Mouse (Mus musculus): ENCODE measurements at regions not wholly inside any gene's neighbourhood (a gene's known extent, or its start where the extent isn't known, plus 50 kb on each side); places are given as distances from the start of the nearest gene placed in this dataset.
"Not testable (repeated sequence)": the region's sequence is repeated elsewhere in the genome, so short reads cannot be mapped to it uniquely, and the experiment has no call there.

DNA sequence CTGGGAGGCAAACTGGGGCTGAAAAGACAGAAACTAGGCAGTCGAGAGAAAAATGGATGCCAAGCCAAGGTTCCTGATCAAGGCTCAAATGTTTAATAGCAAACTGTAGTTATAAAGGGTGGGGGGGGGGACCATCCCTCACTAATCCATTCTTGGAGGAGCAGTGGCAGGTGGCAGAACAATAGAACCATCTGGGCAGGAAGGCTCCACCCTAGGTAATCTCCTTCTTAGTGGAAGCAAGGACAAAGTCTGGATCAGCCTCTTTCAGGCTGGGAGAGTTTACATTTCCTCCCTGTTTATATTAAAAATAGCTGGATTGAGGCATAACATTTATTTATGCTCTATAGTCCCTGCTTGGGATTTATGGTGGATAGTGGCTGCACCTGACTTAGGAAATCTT, 180.8 kb downstream of the Cdh9 start:
- DNase-seq (ENCODE audit: low read depth, low spot score): no peak

DNA sequence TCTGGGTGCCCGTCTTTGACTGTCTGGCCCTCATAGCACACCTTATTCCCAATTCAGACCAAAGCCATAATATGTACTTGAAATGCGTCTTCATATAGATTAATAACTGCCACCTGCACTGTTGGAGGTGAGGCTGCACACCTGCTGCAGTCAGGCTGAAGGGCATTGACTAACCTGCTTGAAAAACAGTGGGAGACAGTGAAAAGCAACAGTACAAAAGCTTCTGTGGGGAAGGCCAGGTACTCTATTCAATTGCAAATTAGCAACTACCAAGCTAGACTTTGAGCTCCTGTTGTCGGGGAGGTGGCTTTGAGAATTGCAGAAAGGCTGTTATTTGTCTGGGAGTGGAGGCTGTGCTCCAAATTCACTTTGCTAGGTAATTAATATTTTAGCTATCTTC, 181.4 kb downstream of the Cdh9 start:
- not testable (repeated sequence) for DNase-seq (ENCODE audit: low read depth, low spot score)

DNA sequence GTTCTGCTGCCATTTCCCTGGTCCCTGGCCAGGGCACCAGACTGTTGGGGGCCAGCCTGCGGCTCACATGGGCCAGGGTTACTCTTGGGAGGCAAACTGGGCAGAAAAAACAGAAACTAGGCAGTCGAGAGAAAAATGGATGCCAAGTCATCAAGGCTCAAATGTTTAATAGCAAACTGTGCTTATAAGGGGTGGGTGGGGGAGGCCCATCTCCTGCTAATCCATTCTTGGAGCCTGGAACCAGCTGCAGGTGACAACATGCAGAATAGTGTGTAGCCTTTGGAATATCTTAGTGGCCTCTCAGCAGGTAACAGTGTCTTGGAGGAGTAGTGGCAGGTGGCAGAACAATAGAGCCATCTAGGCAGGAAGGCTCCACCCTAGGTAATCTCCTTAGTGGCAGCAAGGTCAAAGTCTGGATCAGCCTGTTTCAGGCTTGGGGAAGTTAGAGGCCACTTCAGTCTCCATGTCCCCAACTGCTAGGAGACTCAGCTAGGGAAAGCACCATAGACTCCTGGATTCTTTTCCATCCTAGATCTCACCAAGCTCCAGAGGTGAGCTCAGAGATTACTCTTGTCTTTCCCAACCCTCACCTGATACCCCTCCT, 186.5 kb downstream of the Cdh9 start:
- no peak for DNase-seq (ENCODE audit: low read depth, low spot score)

DNA sequence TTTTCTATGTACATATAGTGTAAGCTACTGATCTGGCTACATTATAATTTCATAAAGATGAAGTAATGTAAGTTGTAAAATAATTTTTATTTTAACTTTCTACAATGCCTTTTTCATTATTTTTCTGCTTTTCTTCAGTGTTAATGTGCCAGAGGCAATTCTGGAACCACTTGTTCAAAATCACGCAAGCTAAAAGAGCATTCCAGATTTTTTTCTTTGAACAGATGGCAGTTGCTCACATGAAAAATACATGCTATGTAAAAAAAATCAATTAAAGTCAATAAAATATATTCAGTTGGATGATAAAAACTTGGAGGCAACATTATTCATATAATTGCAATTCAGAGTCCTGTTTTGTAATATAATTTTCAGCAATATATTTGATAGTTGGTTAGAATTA, 194.7 kb downstream of the Cdh9 start:
- no peak for DNase-seq (ENCODE audit: low read depth, low spot score)

DNA sequence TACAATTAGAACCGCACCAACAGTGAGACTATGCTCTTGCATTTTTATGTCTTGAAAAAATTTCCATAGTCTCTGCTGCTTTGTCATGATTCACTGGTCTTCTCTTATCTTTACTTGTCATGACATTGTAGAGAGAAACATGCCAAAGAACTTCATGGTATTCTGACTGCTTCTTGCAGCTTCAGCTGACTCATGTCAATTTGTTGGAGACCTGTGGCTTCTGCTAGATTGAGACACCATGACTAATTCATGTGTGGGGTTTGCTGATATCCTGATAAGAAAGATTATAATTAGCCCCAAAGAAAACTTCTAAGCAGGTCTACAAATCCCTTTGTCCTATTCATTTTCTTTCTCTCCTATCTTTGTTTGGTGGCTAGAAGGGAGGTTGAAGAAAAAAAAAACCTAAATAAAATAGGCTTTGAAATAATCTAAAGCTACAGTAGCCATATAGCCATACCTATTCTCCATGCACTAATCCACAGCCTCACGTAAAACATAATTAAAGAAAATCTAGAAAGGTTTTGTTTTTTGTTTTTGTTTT, 204.7 kb downstream of the Cdh9 start:
- no peak for DNase-seq (ENCODE audit: low read depth, low spot score)

DNA sequence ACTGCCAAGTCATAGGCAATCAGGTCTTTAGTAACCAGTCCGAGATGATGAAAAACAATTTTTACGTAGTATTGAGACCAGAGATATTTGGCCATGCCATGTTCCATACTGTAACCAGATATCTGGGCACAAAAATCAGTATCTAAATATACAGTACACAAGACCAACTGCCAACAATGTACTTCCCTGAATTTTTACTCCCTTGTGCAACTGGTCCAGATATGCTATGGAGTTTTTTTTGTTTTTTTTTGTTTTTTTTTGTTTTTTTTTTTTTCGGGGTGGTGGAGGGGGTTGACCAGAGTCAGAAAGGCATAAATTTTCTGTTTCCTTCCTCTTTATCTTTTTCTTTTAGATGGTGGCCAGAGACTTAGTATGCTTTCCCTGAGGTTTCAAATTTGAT, 205.9 kb downstream of the Cdh9 start:
- DNase-seq (ENCODE audit: low read depth, low spot score): no peak

DNA sequence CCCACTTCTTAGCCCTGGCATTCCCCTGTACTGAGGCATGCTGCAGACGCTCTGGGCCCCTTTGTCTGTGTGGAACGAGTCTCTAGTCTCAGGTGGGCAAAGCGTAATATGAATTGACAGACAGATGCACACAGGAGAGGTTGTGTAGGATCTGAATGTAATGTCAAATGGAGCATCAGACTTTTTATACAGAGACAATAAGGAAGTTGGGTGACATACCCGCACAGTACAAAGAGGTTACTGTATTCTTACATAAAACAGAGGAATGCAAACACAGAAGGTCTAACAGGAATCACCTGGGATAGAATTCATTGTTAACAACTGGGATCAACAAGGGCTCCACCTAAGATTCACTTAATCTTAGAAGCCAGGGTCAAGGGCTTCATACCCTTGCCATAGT, 247.3 kb downstream of the Cdh9 start:
- DNase-seq (ENCODE audit: low read depth, low spot score): not testable (repeated sequence)

DNA sequence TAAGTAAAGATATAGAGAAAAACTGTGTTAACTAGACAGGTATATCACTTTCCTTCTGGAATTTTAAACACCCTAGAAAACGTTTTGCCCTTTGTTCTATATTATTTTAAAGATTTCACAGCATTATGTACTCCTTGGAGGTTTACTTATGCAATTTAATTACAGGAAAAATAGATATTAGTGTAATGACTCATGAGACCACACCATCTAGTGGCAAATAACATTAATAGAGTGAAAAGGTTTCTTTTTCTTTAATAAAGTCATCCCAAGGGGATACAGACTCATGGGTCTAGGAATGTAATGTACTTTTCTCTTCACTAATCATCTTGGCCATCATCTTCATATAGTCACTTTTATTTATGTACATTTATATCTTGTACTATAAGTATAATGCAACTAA, 262.3 kb downstream of the Cdh9 start:
- DNase-seq (ENCODE audit: low read depth, low spot score): no peak

DNA sequence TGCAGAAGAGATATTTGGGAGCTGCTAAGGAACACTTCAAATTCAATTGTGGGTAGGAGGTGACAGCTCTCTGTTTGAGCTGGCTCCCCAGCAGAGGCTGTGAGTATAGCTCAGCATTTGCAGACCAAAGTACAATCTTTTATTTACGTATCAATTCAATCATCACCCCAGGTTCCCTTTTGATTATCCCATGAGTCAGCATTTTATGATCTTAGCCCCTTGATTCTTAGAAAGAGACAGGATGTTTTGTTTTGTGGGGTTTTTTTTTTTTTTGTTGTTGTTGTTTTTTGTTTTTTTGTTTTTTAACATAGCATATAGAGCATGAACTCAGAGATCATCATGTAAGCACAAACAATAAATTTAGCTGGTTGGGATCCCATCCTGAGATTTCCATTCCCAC, 267.1 kb downstream of the Cdh9 start:
- no peak for DNase-seq (ENCODE audit: low read depth, low spot score)

DNA sequence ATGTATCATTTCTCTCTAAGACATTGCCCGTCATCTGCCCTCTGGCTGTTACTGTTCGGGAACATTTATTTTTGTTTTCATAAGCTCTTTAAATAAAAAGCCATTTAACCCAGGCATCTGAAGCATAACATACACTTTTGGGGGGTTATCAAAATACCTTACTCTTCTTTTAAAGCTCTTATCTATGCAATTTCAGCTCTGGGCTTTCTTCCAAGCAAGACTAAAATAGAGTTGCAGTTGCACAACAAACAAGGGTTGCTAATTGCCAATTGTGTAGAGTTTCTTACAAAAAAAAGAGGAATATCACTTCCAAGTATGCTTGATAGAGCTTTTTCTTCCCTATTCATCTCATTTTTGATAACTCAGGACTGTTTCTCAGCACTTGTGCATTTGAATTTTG, 277.6 kb downstream of the Cdh9 start:
- DNase-seq (ENCODE audit: low read depth, low spot score): no peak

DNA sequence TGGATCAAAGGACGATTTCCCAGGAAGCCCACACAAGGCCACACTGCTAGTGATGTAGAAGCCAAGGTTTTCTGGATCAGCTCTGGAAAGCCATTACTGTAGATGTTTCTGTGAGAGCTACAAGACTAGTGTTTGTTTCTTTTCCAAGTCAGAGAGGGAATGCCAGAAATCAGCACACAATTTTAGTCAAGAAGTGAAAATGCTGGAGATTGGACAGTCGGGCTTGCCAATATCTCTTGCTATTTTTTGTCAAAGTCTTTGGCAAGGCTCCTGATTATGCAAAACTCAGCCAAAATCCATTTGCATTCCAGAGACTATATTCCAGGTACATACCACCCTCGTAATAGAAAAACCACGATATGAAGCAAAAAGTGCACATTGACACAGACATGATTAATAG, 279.3 kb downstream of the Cdh9 start:
- no peak for DNase-seq (ENCODE audit: low read depth, low spot score)

DNA sequence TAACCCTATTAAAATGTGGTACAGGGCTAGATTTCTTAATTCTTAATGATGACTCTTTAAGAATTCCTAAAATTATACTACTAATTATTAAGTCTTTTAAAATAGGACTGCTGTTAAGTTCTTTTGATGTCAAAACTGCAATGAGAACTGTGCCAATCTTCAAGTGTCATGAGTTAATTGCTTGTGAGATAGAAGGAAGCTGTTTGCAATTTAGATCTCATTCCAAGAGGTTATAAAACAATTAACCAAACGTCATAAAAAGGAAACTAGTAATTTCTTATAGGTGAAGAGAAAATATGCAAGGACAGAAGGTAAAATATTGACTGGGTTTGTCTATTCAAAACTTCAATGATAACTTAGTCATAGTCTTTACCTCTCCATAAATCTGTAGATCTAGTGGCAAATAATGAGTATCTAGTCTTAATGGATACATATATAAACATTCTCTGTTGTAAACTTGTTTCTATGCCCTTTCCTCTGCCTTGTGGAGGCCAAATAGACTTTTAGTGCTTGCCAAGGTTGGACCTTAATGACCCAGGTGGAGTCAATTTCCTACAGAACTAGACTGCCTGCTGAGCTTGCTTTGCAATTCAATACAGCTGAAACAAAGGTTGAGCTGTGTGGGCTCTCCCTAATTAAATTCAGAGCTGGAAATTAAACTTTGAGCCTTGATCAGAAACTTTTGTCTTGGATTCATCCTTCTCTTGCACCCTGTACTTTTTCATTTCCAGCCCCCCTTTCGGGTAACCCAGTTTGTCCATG, 320.5 kb downstream of the Cdh9 start:
- no peak for DNase-seq (ENCODE audit: low read depth, low spot score)

DNA sequence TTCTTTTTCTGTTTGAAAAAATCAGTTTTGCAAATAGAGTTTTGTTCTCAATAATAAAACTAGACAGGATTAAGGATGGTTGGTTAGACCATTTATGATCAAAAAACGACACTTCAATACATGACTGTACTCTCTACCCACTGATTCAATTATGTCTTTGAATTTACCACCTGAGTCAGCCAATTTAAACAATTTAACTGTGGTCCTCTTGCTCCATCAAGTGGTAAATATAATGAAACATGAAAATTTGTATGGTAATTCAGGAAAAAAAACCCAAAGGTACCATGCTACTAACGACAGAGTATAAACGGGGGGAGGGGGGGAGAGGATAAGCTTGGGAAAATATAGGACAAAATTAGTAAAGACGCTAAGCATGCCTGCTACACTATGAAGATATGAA, 341.2 kb downstream of the Cdh9 start:
- DNase-seq (ENCODE audit: low read depth, low spot score): no peak

DNA sequence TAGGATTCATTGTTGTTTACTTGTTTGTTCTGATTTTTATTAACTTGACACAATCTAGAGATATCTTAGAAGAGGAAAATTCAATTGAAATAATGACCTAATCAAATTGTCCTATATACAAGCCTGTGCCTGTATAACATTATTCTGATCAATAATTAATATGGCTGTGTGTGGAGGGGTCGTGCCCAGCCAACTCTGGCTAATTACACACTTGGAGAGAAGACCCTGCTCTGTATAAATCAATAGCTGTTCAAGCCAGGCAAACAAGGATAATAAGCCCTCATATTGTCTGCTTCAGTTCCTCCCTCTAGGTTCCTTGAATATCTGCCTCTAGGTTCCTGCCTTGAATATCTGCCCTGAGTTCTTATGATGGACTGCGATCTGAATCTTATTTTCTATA, 355.5 kb downstream of the Cdh9 start:
- no peak for DNase-seq (ENCODE audit: low read depth, low spot score)

DNA sequence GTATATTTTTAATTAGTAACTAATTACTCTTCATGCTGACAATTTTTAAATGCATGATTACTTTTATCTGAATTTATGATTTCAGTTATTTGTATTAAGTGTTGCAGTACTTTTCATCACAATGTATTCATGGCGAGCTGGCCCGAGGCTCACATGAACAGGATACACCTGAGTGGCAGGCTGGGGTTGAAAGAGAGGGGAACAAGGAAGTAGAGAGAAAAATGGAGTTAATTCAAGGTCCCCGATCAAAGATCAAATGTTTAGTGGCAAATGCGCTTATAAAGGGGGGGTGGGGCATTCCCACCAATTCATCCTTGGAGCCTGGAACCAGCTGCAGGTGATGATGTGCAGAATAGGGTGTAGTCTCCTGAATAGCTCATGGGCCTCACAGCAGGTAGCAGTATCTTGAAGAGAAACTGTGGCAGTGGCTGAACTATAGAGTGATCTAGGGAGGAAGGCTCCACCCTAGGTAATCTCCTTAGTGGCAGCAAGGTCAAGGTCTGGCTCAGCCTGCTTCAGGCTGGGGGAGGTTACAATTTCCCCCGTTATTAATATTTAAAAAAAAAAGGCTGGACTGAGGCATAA, 360.2 kb downstream of the Cdh9 start:
- no peak for DNase-seq (ENCODE audit: low read depth, low spot score)

DNA sequence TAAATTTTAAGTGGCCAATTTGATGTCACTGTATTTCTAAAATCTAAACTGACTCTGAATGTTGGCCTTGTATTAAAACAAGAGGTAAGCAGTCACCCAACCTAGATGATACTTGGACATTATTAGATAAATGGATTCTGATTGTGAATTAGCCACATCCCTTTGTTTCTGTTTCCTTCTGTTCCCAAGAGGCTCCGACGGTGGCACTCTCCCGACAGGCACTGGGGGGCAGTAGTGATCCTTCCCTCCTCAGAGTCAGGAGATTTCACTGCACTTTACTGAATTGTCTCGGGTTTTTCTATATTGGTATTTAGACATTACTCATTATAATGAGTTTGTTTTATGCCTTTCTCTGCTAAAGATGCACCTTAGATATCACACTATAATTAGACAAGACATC, 370.4 kb downstream of the Cdh9 start:
- peak; percentile 5 for DNase-seq (ENCODE audit: low read depth, low spot score)

DNA sequence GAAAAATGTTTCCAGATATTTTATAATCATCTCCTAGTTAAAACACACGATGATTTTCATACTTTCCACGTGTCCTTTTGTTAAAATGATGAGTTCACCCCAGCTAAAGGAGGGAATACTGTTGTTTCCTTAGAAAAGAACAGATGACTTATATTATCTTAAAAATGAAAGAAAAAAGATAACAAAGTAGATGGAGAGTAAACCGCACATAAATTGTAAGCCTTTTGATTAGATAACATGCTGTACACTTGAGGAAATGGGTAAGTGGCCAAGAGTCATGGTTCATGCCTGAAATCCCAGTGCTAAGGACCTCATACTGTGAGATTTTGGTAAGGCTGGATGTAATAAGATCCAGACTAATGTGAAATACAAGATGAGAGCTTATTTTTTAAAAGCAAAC, 372.6 kb downstream of the Cdh9 start:
- no peak for DNase-seq (ENCODE audit: low read depth, low spot score)

DNA sequence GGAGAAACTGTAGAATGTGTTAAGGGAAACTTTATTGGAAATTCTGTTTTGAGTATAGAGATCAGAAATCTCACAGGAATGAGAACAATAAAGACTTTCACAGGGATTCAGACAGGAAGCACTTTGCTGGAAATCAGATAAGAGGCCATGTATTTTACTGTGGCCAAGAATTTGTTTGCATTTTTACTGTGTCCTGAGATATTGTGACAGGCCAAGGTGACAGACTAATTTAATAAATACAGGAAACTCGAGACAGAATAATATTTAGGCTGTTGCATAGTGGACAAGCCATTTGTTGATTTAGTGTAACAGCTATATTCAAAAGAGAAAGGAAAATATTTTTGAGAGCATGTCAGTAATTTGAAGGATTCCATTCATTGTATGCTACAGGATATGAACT, 407.2 kb downstream of the Cdh9 start:
- DNase-seq (ENCODE audit: low read depth, low spot score): no peak

DNA sequence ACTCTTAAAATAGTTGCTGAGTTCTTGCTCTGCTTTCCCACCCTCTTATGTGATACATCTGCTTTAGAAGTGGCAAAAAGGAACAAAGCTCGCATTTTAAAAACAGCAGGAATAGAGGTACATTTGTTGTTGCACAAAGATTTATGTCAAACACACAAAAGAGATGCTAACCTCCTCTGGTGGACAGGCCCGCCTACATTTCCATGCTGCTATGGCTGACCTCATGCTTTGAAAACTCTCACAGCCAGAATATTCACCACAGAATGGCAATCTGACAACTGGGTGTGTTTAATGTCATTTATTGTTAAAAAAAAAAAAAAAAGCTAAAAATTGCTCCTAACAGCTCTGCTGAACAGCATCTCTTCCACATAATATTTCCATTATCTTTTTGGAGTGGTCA, 451.6 kb downstream of the Cdh9 start:
- DNase-seq (ENCODE audit: low read depth, low spot score): no peak

DNA sequence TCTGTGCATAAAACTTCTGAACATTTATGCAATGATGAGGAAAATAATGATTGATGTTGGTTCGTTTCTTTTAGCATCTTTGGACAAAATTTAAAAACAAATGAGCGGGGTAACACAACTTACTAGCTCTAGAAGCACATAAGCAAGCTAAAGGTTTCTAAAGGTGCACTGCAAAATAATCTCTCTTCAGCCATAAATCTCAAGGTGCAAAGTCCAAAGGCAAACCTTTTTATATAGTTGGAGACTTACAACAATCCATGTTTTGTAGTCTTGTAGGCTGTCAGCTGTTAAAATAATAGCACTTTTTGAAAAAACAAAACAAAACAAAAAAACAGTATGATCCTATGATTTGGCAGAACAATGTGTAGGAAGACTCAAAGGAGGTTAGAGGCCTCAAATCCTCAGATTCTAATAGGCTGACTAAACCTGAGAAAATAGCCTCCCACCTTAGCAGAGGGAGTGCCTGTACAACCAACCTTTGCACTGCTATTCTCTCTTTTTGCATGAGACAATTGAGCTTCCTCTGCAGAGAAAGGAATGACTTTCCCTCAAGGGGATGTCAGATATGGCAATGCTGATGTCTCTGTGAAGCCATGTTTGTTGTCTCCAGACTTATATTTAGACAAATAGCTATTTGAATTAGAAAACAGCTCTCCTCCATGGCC, 452.9 kb downstream of the Cdh9 start:
- DNase-seq (ENCODE audit: low read depth, low spot score): no peak

DNA sequence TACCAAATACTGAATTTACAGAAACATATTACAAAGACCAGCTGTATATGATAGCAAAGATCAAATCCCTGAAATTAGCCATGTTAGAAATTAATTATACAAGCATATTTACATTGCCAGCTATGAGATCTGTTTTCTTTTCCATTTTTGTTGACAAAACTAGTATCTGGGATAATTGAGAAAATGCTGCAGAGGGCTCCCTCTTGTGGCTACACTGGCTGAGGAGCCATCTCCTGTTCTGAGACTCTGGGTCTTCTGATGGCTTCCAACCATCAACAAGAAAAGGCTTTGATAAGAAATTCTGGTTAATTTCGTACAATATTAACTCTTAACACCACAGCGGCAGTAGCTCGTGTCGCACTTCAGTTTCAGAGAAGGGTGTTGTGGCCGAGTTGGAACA, 466.9 kb downstream of the Cdh9 start:
- DNase-seq (ENCODE audit: low read depth, low spot score): peak; percentile 6

DNA sequence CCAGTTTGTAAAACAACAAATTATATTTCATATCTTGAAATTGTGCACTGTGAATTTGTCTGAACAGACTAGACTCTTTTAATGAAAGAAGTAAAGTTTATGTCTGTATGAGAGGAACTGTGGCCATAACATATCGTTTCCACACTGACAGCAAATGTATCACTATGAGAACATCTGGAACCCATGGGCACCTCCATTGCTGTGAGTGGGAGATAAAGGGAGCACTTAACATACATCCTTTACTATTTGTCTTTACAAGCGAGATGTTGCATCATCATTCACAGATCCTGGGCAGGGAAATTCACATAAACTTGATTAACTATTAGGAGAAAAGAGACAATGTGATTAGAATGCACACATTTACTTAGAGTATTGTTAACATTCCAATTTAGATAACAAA, 476.2 kb downstream of the Cdh9 start:
- DNase-seq (ENCODE audit: low read depth, low spot score): no peak

DNA sequence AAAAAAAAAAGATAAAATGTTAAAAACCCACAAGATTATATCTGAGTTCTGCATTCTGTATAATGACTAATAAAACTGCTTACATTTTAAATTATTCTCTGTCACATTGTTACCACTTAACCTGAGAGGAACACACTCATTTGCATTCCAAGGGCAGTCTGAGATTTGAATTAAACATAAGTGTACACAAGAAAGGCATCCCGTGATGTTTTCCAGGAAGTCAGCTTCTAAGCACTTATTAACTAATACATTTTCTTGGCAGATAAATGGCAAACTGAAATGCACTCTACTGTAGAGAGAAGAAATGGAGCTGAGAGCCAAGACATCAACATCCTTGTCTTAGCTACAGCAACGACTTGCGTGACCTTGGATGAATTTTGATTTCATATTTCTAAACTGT, 516.5 kb downstream of the Cdh9 start:
- no peak for DNase-seq (ENCODE audit: low read depth, low spot score)
